Mouse (Mus musculus) heart, postnatal 36 days (tissue): ENCODE measurements around the gene Fbxo4. TPM values are rescaled to one million over a fixed set of nuclear protein-coding genes. Genes with fewer than 3 reads are reported as not detected.

Source experiments
- DNase-seq, 2 experiments: peaks; one replicate each; pipeline ENCODE4 v3.0.0; 2021 to 2022
- intact Hi-C: fragments of 180-260 bp; cut with DNase I; formaldehyde crosslinking; loops from one replicate; pipeline ENCODE4 v1.15.1; 2025
- total RNA-seq, 2 experiments: library from RNA; stranded (reverse); gene quantifications; 2 replicates each; pipeline ENCODE4 v1.2.3; 2021

Fbxo4 gene
- total RNA-seq, 2 experiments from 2014 or later, result 7.3 to 7.8 TPM

- no peak for DNase-seq
- intact Hi-C loops, result no loop called here
Measured at GRCm38 (mm10) chr15:3984876-3985275, 5.5 kb upstream of the Fbxo4 start.

- no peak for DNase-seq
- intact Hi-C loops, result no loop called here
Measured at GRCm38 (mm10) chr15:3982732-3983131, 3.4 kb upstream of the Fbxo4 start.

GRCm38 (mm10) chr15:3979871-3980270 is 498 bp upstream of the Fbxo4 start:
- intact Hi-C loops, result loop anchor here (1.0 kb wide), 2 partner anchors 15 to 47 kb away; partner anchors contain the start of gene AW549877
- DNase-seq, result no peak

- intact Hi-C loops, result no loop called here
- no peak for DNase-seq
Measured at GRCm38 (mm10) chr15:3978279-3978678, 1.1 kb downstream of the Fbxo4 start.

GRCm38 (mm10) chr15:3973300-3973699 is 6.1 kb downstream of the Fbxo4 start:
- no peak for DNase-seq
- intact Hi-C loops, result no loop called here

- intact Hi-C loops, result no loop called here
- DNase-seq, result no peak
Measured at GRCm38 (mm10) chr15:3970193-3970592, 9.2 kb downstream of the Fbxo4 start.

- intact Hi-C loops, result no loop called here
Measured at GRCm38 (mm10) chr15:3969743-3970142, 9.6 kb downstream of the Fbxo4 start.

GRCm38 (mm10) chr15:3962251-3962650 is 17.1 kb downstream of the Fbxo4 start:
- intact Hi-C loops, result loop anchor here (5.0 kb wide), 1 partner anchor 65 kb away; the partner anchor contains the start of gene Oxct1
- DNase-seq, result peak; percentile 24 to 37

More at GRCm38 (mm10) chr15:3969743-3970142, 9.6 kb downstream of the Fbxo4 start:
- no peak for DNase-seq

- intact Hi-C loops, result loop anchor here (5.0 kb wide), 1 partner anchor 67 kb away; the partner anchor contains the start of gene Oxct1
- DNase-seq, result no peak
Measured at GRCm38 (mm10) chr15:3960094-3960493, 19.3 kb downstream of the Fbxo4 start.

GRCm38 (mm10) chr15:3957982-3958381 is 21.4 kb downstream of the Fbxo4 start:
- intact Hi-C loops, result loop anchor here (1.0 kb wide), 1 partner anchor 85 kb away; no protein-coding TSS in a partner anchor
- peak; percentile 45 to 56 for DNase-seq

GRCm38 (mm10) chr15:3954971-3955370 is 24.4 kb downstream of the Fbxo4 start:
- intact Hi-C loops, result no loop called here
- DNase-seq, result no peak

GRCm38 (mm10) chr15:3938132-3938531 is 41.2 kb downstream of the Fbxo4 start:
- intact Hi-C loops, result no loop called here
- no peak for DNase-seq

- intact Hi-C loops, result no loop called here
- no peak for DNase-seq
Measured at GRCm38 (mm10) chr15:3936056-3936455, 43.3 kb downstream of the Fbxo4 start.

- DNase-seq, result no peak
- intact Hi-C loops, result no loop called here
Measured at GRCm38 (mm10) chr15:3933466-3933865, 45.9 kb downstream of the Fbxo4 start.

GRCm38 (mm10) chr15:3931931-3932330 is 47.4 kb downstream of the Fbxo4 start:
- DNase-seq, result no peak
- intact Hi-C loops, result no loop called here

Other genes starting within 250 kb of the Fbxo4 start
- 10 to 100 TPM; 23.7 to 24.5 TPM for gene AW549877, start 16.2 kb upstream of the Fbxo4 start, total RNA-seq
- gene Oxct1, start 46.8 kb upstream of the Fbxo4 start, total RNA-seq, result 1,000 to 10,000 TPM; 1,296 to 1,437 TPM